Mouse (Mus musculus) MEL (cell line): ENCODE measurements around the gene Wdr18.

Experiments
- BHLHE40 ChIP-seq: IDR thresholded peaks from 2 replicates; pipeline ENCODE4 v1.6.1; 2012; ENCODE audit warnings: low read depth, mild to moderate bottlenecking, inconsistent platforms, low read length, improper control_type of control experiment, borderline replicate concordance
- CHD2 ChIP-seq: IDR thresholded peaks from 2 replicates; pipeline ENCODE4 v1.6.1; 2011; ENCODE audit warnings: low read length, improper control_type of control experiment
- CTCF ChIP-seq, 3 experiments: IDR thresholded peaks in 2 of 3; conservative IDR thresholded peaks in 1 of 3; 2 replicates each; pipeline ENCODE4 v1.5.1; 2011 to 2012; ENCODE audit warnings: low read length in 3 of 3, low read depth in 2 of 3, mild to moderate bottlenecking in 2 of 3, improper control_type of control experiment in 1 of 3, inconsistent platforms in 1 of 3, mixed read lengths in 1 of 3, moderate library complexity in 1 of 3; ENCODE audit not compliant: control insufficient read depth in 1 of 3, insufficient read depth in 1 of 3, poor library complexity in 1 of 3, severe bottlenecking in 1 of 3
- EP300 ChIP-seq, 2 experiments: IDR thresholded peaks; 2 replicates each; pipeline ENCODE4 v1.6.1; 2011; ENCODE audit warnings: improper control_type of control experiment in 2 of 2, low read length in 2 of 2, low read depth in 1 of 2, mild to moderate bottlenecking in 1 of 2
- GABPA ChIP-seq: IDR thresholded peaks from 2 replicates; pipeline ENCODE4 v1.6.1; 2012; ENCODE audit warnings: low read depth, mild to moderate bottlenecking, inconsistent platforms, low read length, improper control_type of control experiment, moderate library complexity
- GATA1 ChIP-seq: IDR thresholded peaks from 2 replicates; pipeline ENCODE4 v1.6.1; 2011; ENCODE audit warnings: low read depth, low read length, improper control_type of control experiment
- MYC ChIP-seq: IDR thresholded peaks from 2 replicates; pipeline ENCODE4 v1.6.1; 2011; ENCODE audit warnings: low read depth, mild to moderate bottlenecking, low read length, improper control_type of control experiment, moderate library complexity
- POLR2A ChIP-seq, 2 experiments: IDR thresholded peaks; 2 replicates each; pipeline ENCODE4 v1.6.1; 2011 to 2012; ENCODE audit warnings: low read length in 2 of 2, mild to moderate bottlenecking in 2 of 2, control low read depth in 1 of 2, improper control_type of control experiment in 1 of 2, low read depth in 1 of 2, moderate library complexity in 1 of 2; ENCODE audit not compliant: control insufficient read depth in 1 of 2, insufficient read depth in 1 of 2, poor library complexity in 1 of 2
- RCOR1 ChIP-seq: IDR thresholded peaks from 2 replicates; pipeline ENCODE4 v1.6.1; 2012; ENCODE audit warnings: low read depth, mild to moderate bottlenecking, inconsistent platforms, low read length, improper control_type of control experiment
- TAL1 ChIP-seq: IDR thresholded peaks from 2 replicates; pipeline ENCODE4 v1.6.1; 2012; ENCODE audit warnings: mild to moderate bottlenecking, inconsistent platforms, low read length, moderate library complexity, mixed read lengths

GRCm38 (mm10) chr10:79971183-79971497, 11.2 kb downstream of the Wdr18 start:
- TF ChIP-seq RCOR1 (no peak), EP300 (IDR thresholded peaks at IDR 0.05; ENCODE audit: low read depth in 1 of 2, low read length in 2 of 2) (no peak), MYC (no peak), POLR2A (IDR thresholded peaks at IDR 0.05; ENCODE audit: control insufficient read depth in 1 of 2, insufficient read depth in 1 of 2, low read depth in 1 of 2, low read length in 2 of 2, poor library complexity in 1 of 2) (no peak), CTCF (IDR thresholded peaks at IDR 0.05 in 2 of 3, conservative IDR thresholded peaks at IDR 0.05 in 1 of 3; ENCODE audit: control insufficient read depth in 1 of 3, insufficient read depth in 1 of 3, low read depth in 2 of 3, low read length in 3 of 3, poor library complexity in 1 of 3, severe bottlenecking in 1 of 3) (no peak), BHLHE40 (no peak), GATA1 (no peak), CHD2 (no peak), GABPA (no peak), TAL1 (no peak)
